Mouse (Mus musculus): Measurements from ENCODE around the gene Klk12.

DNA sequence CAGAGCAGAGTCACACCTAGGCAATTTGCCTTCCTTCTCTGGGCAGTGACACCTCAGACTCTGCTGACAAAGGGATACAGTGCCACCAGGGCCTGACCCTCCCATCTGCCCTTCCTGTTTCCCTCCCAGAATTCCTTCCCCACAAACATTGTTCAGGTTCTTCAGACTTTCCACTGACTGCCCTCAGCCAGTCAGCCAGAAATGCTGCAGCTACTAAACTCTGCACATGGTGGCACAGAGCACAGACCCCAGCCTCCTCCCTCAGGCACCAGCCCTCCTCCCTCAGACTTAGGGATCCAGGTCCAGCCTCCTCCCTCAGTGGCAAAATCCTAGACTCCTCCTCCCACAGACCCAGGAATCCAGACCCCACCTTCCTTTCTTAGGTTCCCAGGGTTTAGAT lies 48.0 kb downstream of the Klk12 start:
- no peak for TF ChIP-seq GATA2 (IDR thresholded peaks at IDR 0.05; ENCODE audit: borderline replicate concordance, low read depth, low read length)
- TF ChIP-seq GATA1 (IDR thresholded peaks at IDR 0.05; ENCODE audit: borderline replicate concordance, low read length): no peak

All from G1E (cell line).